Mouse (Mus musculus) heart, adult 9 months (tissue): ENCODE results near the gene Tcf7.
"Not testable (repeated sequence)": the region's sequence is repeated elsewhere in the genome, so short reads cannot be mapped to it uniquely, and the experiment has no call there.

Source experiments
- DNase-seq, 2 experiments: peaks; one replicate each; pipeline ENCODE4 v3.0.0; 2022; ENCODE audit warnings: low spot score in 2 of 2

Gene Tcf7

DNA sequence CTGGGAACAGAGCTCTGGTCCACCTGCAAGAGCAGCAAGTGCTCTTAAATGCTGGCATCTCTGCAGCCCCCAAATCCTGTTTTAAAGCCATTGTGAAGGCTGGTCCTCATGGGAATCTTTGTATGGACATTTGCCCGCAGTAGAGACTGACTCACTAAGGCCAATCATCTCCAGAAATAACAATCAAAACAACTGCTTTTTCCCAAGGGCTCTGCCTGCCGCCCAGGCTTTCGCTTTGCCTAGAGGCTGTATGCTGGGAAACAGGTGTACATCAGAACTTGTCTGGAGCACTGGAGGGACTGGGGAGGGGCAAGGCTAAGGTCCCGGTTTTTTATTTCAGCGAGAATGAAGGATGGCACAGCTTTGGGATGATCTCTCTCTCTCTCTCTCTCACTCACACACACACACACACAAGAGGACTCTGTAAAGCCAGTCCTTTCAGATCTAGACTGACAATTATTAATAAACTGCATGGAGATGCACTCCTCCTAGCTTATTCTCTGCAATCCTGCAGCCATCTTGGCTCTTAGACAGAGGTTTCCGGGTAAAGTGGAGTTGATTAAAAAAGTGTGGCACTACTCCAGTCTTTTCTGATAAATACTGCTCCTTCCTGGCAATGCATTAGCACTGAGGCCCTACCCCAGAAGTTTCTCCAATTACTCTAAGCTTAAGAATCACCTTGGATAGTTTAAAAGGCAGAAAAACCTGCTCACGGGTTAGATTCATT, 53.9 kb downstream of the Tcf7 start:
- DNase-seq: peak in 1 of 2 experiments; percentile 36

DNA sequence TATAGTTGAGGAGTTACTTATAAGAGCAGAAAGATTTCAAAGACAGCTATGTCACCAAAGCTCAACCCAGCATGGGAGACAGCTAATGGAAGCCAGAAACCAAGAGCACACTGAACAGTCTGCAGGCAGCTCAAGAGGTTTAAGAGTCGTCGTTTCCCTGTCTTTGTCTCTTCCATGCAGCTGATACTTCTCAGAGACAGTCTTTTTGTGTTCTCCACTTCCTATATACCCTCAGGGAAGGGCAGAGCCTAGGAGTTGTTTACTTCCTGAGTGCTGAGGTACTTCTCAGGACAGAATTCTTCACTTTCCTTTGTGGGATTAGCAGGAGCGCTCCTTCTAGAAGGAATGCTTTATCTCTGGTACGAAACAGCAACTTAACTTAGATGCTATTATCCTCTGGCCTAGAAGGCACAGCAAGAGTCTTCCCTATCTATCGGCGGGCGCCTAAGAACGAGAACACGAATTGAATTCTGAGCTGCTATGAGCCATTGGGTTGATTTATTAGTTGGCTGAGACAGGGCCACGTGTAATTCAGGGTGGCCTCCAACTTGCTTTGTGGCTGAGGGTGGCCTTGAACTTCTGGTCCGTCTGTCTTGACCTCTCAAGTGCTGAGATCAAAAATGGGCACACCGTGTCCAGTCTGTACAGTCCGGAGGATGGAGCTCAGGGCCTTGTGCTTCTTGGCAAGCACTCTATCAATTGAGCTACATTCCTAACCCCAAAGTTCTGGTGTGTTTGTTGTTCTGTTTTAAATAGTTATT, 55.2 kb downstream of the Tcf7 start:
- no peak for DNase-seq

DNA sequence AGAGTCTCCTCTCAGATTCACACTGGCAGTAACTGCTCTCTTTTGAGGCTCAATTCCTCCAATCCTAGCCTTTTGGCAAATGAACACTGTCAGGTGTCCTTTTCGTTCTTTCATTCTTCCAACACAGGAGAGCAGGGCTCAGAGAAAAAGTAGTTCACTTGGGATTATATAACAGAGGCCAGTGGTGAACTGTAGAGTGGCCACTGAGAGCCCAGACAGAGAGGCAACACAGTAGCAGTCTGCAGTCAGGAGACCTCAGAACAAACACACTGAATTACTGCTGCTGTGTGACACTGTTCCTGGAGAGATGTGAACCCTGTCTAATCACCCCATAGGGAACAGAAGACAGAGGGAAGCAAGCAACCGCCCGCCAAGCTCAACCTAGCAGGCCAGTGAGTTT, 55.8 kb downstream of the Tcf7 start:
- DNase-seq: no peak

DNA sequence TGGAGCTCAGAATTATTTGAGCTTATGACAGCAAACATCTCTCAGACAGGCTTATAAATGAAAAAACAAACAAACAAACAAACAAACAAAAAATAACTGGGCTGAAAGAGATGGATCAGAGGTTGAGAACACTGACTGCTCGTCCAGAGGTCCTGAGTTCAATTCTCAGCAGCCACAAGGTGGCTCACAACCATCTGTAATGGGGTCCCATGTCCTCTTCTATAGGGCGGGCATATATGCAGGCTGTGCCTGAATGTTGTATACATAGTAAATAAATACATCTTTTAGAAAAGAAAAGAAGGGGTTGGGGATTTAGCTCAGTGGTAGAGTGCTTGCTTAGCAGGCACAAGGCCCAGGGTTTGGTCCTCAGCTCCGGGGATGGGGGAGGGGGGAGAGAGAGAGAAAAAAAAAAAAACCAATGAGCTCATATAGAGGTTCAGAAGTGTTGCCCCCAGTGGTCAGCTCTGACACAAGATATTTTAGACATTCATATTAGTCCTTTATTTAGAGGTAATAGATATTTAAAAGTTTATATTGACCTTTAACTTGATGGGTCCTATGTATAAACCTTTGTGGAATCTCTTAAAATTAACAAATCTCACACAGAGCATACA, 56.7 kb downstream of the Tcf7 start:
- DNase-seq: no peak

DNA sequence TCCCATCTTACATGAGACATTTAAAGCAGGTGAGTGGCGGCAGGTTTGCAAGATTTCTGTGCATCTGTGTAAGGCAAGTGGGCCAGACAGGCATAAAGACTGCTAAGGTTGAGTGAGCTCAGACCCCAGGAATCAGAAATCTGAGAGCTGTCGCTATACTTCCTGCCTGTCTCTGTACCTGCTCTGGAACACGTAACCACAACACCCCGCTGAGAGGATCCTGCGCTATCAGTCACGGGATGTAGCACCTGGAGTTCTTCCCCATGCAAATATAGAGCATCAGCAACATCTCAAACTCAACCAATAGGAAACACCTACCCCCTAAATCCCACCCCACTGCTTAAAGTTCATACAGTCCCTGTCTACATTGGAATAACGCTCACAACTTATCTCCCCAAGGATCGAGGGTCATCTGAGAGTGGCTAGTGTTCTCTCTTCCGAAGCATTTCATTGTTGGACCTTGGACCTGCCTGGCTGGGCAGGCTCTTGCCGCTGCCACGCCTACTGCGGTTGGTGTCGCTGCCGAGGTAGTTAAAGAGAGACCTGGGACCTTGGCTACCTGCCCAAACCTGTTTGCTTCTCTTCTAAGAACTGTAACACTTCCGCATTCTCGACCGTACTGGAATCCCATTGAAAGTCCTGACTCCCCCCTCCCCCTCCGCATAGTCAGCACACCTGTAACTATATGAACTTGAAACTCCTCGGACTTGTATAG, 58.7 kb downstream of the Tcf7 start:
- DNase-seq: no peak

DNA sequence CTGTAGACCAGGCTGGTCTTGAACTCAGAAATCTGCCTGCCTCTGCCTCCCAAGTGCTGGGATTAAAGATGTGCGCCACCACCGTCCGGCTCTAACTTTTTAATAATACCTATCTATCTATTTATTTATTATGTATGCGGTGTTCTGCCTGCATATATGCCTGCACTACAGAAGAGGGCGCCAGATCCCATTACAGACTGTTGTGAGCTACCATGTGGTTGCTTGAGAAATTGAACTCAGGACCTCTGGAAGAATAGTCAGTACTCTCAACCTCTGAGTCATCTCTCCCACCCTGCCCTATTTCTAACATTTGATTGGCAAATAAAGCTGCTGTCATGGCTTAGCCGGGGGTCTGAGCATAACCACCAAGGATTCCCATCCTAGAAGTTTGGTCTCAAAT, 59.9 kb downstream of the Tcf7 start:
- DNase-seq: no peak

DNA sequence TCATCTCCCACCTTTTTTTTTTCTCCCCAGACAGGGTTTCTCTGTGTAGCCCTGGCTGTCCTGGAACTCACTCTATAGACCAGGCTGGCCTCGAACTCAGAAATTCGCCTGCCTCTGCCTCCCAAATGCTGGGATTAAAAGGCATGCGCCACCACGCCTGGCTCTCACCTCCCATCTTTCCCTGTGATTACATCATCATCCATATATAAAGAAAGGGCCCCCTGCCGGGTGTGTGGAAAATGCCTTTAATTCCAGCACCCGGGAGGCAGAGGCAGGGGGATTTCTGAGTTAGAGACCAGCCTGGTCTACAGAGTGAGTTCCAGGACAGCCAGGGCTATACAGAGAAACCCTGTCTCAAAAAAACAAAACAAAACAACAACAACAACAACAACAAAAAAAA, 60.9 kb downstream of the Tcf7 start:
- DNase-seq: not testable (repeated sequence)

DNA sequence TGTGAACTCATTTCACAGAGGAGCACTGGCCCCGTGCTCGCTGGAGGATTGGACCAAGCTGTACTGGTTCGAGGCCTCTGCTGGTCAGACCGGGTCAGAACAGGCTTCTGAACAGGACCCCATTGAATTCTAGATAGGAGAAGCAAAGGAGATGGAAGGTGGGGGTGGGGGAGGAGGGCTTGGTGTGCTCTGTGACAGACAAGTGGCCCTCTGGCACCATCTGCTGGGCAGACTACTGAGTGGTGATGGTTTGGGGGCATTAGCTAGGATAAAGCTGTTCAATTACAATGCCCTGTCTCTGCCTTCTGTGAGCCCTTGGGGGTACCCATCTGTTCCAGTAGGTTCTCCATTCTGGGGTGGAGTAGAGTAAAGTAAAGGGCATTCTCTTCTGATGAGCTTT, 62.5 kb downstream of the Tcf7 start:
- DNase-seq: no peak

DNA sequence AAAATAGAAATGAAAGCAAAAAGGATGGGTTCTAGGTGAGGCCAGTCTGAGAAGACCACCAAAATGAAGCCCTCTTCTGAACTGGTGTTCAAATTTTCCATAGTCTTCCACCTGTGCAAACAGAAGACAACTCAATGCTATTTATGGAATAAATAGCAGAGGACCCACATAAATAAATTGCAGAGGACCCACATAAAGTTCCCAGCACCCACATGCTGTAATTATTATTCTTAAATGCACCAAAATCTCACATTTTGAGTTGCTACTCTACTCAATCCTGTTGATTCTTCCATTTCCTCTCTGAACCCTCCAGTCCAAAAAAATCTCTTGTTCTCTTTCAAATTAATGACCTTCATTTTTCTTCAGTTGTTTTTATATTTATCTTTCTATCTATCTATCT, 68.9 kb downstream of the Tcf7 start, which contains the start of gene Olfr1371:
Olfr1371 (minus strand) TSS at position 101 of the 400 bp plus-strand sequence.
- no peak for DNase-seq
